Mouse (Mus musculus): Measurements from ENCODE around the gene Rptor. TPM values are rescaled to one million over a fixed set of nuclear protein-coding genes. Genes with fewer than 3 reads are reported as not detected.

The Rptor gene
- total and polyA plus RNA-seq, 2 experiments from 2014 or later = 8.5 to 64.8 TPM

DNA sequence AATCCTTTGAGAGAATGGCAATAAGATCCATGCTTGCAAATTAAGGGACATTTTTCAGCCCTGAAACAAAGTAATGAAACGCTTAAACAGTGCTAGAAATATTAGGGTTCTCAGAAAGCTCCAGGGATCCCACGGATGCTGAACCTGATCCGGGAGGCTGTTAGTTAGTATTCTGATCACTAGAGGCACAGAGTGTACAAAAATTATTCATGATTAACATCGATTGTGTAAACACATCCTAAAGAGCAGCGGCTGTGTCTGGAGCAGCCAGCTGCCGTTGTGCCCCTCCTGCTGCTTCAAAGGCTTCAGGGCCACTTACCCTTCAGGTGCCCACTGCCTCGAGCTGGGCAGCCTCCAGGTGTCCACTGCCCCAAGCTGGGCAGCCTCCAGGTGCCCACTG lies 185.8 kb downstream of the Rptor start:
- Histone ChIP-seq H3K4me1 (ENCODE audit: insufficient read depth, low read length) (peaks cover 17% of the 10 kb centered on the region; the same call in 1 of the 2 replicates), H3K27ac (ENCODE audit: low read depth, low read length) (peak overlapping the region; percentile 75), H3K9ac (replicated peaks; ENCODE audit: low read length, poor library complexity, severe bottlenecking) (no peak overlapping the region), H3K36me3 (ENCODE audit: insufficient read depth, low read length) (no peaks in the 10 kb centered on the region), H3K4me3 (ENCODE audit: low read depth, low read length) (no peak overlapping the region), H3K9me3 (ENCODE audit: low read length) (no peaks in the 10 kb centered on the region), H3K27me3 (ENCODE audit: insufficient read depth, low read length) (no peaks in the 10 kb centered on the region), H3K4me2 (ENCODE audit: low read depth, low read length, poor library complexity, severe bottlenecking) (no peak overlapping the region)
- ATAC-seq (ENCODE audit: low FRiP score) (no peak), DNase-seq (ENCODE audit: low spot score) (no peak)
- 40% methylated on average over 7 of the region's 7 CpGs for WGBS
- no peak for TF ChIP-seq CTCF (IDR thresholded peaks at IDR 0.05)

DNA sequence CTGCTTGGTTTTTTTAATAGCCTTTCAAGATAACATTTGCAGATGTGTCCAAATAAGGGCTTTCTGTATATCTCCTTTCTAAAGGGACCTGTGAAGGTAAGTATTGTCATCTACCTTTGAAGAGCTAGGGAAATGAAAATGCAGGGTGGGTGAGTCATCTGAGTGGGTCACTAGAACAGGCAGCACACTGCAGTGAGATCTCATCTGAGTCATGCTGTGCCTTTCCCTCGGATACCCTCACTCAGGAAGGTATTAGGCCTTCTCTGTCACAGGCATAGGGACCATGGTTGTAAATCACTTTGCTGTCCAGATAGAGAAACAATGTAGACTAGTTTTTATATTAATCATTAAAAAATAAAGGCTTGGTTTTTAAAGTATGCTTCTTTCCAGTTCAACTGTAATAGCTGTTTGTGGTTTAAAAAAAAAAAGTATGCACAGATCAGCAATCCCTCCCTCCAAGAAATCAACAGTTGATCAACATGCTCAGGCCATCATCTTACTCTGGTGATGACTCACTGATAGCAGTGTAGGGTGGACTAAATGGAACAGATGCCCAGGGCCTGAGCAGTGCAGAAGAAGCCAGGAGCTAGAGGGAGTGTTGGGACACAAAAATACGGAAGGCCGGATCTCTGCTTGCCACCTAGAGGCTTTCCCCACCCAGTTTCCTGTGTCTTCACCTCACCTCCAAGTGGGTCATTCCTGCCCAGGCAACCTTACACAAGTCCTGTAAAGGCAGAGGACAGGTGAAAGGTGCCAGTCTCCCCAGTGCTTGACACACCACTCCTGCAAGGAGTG lies 186.4 kb downstream of the Rptor start:
- no peak for TF ChIP-seq CTCF (IDR thresholded peaks at IDR 0.05)
- Histone ChIP-seq H3K36me3 (ENCODE audit: insufficient read depth, low read length) (no peaks in the 10 kb centered on the region), H3K27ac (ENCODE audit: low read depth, low read length) (peak overlapping the region; percentile 75), H3K4me2 (ENCODE audit: low read depth, low read length, poor library complexity, severe bottlenecking) (no peak overlapping the region), H3K4me1 (ENCODE audit: insufficient read depth, low read length) (peaks cover 17% of the 10 kb centered on the region; the same call in 1 of the 2 replicates), H3K9ac (replicated peaks; ENCODE audit: low read length, poor library complexity, severe bottlenecking) (no peak overlapping the region), H3K27me3 (ENCODE audit: insufficient read depth, low read length) (no peaks in the 10 kb centered on the region), H3K4me3 (ENCODE audit: low read depth, low read length) (no peak overlapping the region), H3K9me3 (ENCODE audit: low read length) (no peaks in the 10 kb centered on the region)
- ATAC-seq (ENCODE audit: low FRiP score) (no peak), DNase-seq (ENCODE audit: low spot score) (no peak)
- 62% methylated on average over 3 of the region's 3 CpGs for WGBS

DNA sequence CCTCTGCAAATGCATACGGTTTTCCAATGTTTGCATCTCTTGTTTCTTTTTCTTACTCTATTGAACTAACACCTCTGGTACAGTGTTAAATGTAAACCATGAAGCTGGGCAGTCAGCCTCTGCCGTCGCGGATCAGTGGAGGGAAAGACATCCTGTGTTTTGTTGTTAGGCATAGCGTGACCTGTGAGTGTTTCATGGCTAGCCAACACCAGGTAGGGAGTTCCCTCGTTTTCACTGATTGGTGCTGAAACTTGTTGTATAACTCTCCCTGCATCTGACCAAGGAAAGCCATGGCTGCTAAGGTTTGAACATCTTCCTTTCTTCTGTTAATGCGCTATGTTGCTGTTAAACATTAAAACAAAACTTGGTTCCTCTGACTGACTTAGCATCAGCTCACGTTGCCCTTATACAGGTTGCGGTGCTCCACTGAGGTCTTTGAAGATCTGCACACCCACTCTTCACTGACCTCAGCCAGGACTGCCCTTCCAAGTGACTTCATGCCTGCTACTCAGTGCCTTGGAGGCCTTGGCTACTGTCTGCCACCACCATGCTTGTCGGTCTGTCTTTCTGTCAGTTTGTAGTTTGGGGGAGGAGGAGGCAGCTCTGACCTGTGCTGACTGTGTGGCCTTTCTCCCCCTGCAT lies 189.3 kb downstream of the Rptor start:
- no peaks in the 10 kb centered on the region for H3K9me3 ChIP-seq (ENCODE audit: low read length)
- no peak for TF ChIP-seq CTCF (IDR thresholded peaks at IDR 0.05)
- H3K27me3 ChIP-seq (ENCODE audit: insufficient read depth, low read length) = no peaks in the 10 kb centered on the region
- no peak overlapping the region for H3K9ac ChIP-seq (replicated peaks; ENCODE audit: low read length, poor library complexity, severe bottlenecking)
- H3K4me3 ChIP-seq (ENCODE audit: low read depth, low read length) = no peak overlapping the region
- ATAC-seq (ENCODE audit: low FRiP score) (no peak), DNase-seq (ENCODE audit: low spot score) (no peak)
- no peaks in the 10 kb centered on the region for H3K36me3 ChIP-seq (ENCODE audit: insufficient read depth, low read length)
- H3K27ac ChIP-seq (ENCODE audit: low read depth, low read length) = no peak overlapping the region
- WGBS = 85% methylated on average over 10 of the region's 10 CpGs
- peaks cover 19% of the 10 kb centered on the region for H3K4me1 ChIP-seq (ENCODE audit: insufficient read depth, low read length)
- H3K4me2 ChIP-seq (ENCODE audit: low read depth, low read length, poor library complexity, severe bottlenecking) = no peak overlapping the region

DNA sequence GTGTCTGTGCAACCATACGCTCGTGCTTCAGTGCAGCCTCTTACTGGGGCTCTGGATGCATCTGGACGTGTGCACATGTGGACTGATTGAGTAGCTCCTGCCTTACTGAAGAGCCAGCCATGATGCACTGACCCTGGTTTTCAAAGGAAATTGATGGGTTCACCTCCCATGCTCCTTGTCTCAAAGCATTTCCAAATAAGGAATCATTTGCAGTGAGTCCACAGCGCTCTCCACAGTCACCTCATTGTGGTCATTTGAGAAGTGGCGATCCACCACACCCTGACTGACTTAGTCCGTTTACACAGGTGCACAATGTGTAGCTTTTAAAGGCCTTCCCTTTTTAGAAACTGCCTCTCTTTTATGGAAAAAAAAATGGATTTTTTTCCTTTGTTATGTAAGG lies 190.7 kb downstream of the Rptor start:
- TF ChIP-seq CTCF (IDR thresholded peaks at IDR 0.05) = no peak
- WGBS = 71% methylated on average over 6 of the region's 6 CpGs

DNA sequence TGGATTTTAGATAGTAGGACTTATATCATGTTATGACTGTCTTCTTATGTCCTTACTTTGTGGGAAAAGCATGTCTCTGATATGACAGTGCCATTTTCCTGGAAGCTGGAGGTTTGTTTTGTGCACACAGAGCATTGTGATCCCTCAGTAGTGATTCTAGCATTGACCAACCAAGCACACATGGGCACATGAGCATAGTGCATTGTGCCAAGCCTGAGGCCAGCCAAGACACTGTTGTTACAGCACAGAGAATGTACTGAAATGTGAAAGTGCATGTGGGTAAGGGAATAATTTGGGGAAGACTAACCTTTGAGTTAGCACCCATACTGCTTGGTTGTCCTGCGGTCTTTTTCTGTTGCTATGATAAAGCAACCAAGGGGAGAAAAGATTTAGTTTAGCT lies 191.3 kb downstream of the Rptor start:
- no peak for TF ChIP-seq CTCF (IDR thresholded peaks at IDR 0.05)
- Histone ChIP-seq H3K36me3 (ENCODE audit: insufficient read depth, low read length) (no peaks in the 10 kb centered on the region), H3K4me2 (ENCODE audit: low read depth, low read length, poor library complexity, severe bottlenecking) (no peak overlapping the region), H3K4me1 (ENCODE audit: insufficient read depth, low read length) (peaks cover 14% of the 10 kb centered on the region), H3K27me3 (ENCODE audit: insufficient read depth, low read length) (no peaks in the 10 kb centered on the region), H3K4me3 (ENCODE audit: low read depth, low read length) (no peak overlapping the region), H3K9ac (replicated peaks; ENCODE audit: low read length, poor library complexity, severe bottlenecking) (no peak overlapping the region), H3K9me3 (ENCODE audit: low read length) (no peaks in the 10 kb centered on the region), H3K27ac (ENCODE audit: low read depth, low read length) (no peak overlapping the region)
- ATAC-seq (ENCODE audit: low FRiP score) (no peak), DNase-seq (ENCODE audit: low spot score) (no peak)
- 100% methylated on average over 1 of the region's 1 CpGs for WGBS

More for the DNA sequence above, 190.7 kb downstream of the Rptor start:
- Histone ChIP-seq H3K4me1 (ENCODE audit: insufficient read depth, low read length) (peaks cover 19% of the 10 kb centered on the region), H3K36me3 (ENCODE audit: insufficient read depth, low read length) (no peaks in the 10 kb centered on the region), H3K9me3 (ENCODE audit: low read length) (no peaks in the 10 kb centered on the region), H3K9ac (replicated peaks; ENCODE audit: low read length, poor library complexity, severe bottlenecking) (no peak overlapping the region), H3K27me3 (ENCODE audit: insufficient read depth, low read length) (no peaks in the 10 kb centered on the region), H3K4me2 (ENCODE audit: low read depth, low read length, poor library complexity, severe bottlenecking) (no peak overlapping the region), H3K4me3 (ENCODE audit: low read depth, low read length) (no peak overlapping the region), H3K27ac (ENCODE audit: low read depth, low read length) (no peak overlapping the region)
- DNase-seq (ENCODE audit: low spot score) (no peak), ATAC-seq (ENCODE audit: low FRiP score) (no peak)

DNA sequence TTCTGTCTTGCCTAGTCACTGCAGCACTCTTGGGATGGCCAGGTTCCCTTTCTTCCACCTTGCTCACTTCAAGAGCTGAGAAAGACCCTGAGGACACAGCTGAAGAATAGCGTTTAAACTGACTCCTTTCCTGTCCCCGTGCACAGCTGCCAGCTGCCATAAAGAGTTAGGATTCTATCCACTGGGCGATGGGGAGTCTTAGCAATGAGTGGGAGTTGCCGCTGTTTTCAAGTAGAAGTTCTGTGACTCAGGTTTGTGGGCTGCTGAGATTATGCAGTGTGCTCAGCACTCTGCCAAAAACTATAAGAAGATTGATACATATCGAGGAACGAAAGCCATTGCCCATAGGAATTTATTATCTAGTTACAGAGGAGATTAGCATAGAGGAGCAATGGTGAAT lies 192.0 kb downstream of the Rptor start:
- no peak for DNase-seq (ENCODE audit: low spot score)
- TF ChIP-seq CTCF (IDR thresholded peaks at IDR 0.05) = no peak

More for the DNA sequence above, 192.0 kb downstream of the Rptor start:
- no peaks in the 10 kb centered on the region for H3K27me3 ChIP-seq (ENCODE audit: insufficient read depth, low read length)
- H3K4me2 ChIP-seq (ENCODE audit: low read depth, low read length, poor library complexity, severe bottlenecking) = no peak overlapping the region
- WGBS = 44% methylated on average over 6 of the region's 6 CpGs
- no peak overlapping the region for H3K27ac ChIP-seq (ENCODE audit: low read depth, low read length)
- H3K36me3 ChIP-seq (ENCODE audit: insufficient read depth, low read length) = no peaks in the 10 kb centered on the region
- no peak for ATAC-seq (ENCODE audit: low FRiP score)
- no peak overlapping the region for H3K4me3 ChIP-seq (ENCODE audit: low read depth, low read length)
- no peak overlapping the region for H3K9ac ChIP-seq (replicated peaks; ENCODE audit: low read length, poor library complexity, severe bottlenecking)
- H3K9me3 ChIP-seq (ENCODE audit: low read length) = no peaks in the 10 kb centered on the region
- peaks cover 12% of the 10 kb centered on the region for H3K4me1 ChIP-seq (ENCODE audit: insufficient read depth, low read length)

All from midbrain, postnatal 0 days (tissue).